Mouse (Mus musculus): ENCODE data around the gene Thada.

Gene Thada

DNA sequence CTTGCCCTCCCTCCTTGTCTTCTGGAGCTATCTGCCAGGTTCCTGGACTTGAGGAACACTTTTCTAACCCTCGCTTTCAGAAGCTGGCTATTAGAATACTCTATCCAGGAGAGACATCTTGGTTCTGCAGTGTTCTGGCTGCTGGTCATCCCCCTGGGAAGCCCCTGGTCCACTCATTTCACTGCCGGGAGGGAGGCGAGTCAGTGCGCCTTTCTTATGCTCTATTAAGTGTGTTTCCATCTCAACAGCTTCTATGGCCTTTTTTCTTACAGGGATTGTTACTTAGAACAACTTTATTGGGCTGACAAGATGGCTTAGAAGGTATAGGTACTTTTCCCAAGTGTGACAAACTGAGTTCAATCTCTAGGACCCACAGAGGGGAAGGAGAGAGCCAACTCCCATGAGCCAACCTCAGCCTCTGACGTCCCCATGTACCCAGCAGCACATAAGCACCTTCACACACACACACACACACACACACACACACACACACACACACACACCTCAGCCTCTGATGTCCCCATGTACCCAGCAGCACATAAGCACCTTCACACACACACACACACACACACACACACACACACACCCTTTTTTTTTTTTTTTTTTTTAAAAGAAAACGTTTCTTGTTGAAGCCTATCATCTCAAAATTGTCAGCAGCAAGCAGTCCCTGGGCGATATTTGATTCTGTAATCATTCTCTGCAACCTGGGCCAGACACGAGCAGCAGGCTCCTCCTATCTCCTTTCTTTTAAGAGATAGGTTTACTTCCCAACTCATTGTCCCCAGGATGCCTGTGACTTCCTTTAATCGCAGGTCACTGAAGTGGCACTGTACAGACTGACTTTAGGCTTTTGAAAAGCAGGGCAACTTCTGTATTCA is 113.9 kb downstream of the Thada start:
- CTCF ChIA-PET, result no interaction called here

DNA sequence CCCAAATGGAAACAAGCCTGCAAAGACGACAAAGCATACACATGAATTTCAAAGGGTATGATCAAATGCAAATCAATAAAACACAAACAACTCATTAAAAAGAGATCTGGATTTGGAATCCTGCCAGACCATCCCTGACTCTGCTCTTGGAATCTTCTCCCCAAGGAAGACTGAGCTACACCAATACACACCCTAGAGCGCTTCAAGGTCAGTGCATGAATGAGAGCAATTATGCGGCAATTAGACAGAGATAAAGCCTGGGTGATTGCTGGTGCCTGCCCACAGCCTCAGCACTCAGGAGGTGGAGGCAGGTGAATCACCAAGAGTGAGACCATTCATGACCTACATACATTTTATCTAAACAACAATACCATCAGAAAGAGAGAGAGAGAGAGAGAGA is 114.7 kb downstream of the Thada start:
- CTCF ChIA-PET, result interaction anchor here (0.6 kb wide), 1 partner anchor 101 kb away, joined by 5 read pairs; no protein-coding TSS in a partner anchor

DNA sequence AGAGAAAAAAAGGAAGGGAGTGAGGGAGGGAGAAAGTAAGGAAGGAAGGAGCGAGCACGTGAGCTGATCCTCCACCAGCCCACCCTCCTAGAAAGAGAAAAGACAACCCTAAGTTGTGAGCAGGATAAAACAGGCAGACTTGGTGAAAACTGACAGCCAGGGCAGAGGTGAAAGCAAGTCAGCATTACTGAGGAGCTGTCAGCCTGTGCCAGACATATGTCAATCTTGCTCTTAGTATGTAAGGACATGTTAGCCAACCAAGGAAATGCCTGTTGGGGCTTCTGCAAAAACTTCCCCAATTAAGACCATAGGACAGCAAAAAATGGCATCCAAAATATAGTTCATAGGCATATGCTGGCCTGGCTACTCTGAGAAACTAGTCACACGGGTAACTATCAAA is 117.1 kb downstream of the Thada start:
- CTCF ChIA-PET, result no interaction called here

DNA sequence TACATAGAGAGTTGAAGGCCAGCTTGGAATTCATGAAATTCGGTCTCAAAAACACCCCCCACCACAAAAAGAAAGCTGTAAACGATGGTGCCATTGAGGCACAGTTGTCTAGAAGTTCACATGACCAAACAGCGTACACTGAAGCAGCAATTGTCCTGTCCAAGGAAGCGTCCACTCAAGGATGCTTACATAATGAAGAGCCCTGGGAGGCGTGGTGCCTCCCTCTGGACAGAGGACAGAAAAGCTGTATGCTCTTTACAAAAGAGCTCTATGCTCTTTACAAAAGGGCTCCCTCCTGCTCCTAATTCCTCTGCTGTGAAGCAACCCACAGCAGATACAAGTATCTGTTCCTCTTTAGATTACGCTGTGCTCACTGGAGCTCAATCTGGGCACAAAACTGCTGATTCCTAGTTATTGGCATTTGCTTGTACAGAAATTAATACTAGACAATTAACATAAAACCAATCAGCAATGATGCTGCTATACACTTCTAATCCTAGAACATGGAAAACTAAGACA is 123.6 kb downstream of the Thada start:
- CTCF ChIA-PET, result no interaction called here

DNA sequence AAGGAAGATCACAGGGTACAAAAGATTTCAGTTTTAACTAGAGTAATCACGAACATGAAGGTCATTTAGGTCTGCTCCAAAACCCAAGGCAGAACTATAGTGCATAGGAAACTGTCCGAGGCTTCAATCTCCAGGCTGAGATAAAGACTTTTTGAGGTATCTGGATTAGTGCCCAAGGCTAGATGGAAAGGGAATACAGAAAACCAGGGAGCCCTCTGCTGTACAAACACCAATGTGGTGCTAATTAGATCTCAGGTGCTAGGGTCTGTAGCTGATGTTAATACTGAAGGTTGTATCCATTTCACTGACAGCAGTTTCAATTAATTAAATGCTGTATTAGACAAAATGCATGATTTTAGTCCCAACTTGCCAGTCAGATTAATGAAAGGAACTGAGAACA is 124.3 kb downstream of the Thada start:
- CTCF ChIA-PET, result no interaction called here

DNA sequence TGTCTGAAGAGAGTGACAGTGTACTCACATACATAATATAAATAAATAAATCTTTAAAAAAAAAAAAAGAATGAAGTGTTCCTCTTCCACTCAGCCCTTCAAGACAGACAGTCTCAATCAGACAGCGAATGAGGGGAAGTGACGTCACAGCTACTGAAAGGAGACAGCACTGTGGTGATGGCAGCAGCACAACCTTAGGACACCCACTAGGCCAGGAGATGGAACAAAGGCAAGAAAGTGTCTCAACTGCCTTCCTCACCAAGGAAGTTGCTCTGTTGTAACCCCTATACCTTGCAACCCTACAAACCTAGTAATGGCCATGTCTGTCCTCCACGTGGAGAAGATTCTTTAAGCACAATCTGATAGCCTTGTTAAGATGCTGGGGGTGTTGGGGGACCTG is 125.4 kb downstream of the Thada start:
- CTCF ChIA-PET, result interaction anchor here (0.5 kb wide), 1 partner anchor 322 kb away, joined by 10 read pairs; no protein-coding TSS in a partner anchor

DNA sequence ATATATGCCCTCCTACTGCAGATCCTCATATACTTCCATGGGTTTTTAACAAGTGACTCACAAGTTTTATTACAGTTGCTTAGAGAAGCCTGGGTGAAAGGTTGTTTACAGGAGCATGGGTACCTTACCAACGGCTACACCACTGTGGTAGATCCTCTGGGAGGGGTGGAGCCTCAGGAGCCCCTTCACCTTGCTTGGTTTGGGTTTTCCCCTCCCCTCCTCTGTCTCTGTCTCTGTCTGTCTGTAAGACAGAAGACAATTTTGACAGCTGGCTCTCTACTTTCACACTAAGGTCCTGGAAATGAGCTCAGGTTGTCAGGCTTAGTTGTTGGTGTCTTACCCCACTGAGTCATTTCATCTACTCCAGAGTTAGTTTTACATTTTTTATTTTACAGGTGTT is 130.0 kb downstream of the Thada start:
- CTCF ChIA-PET, result interaction anchor here (0.6 kb wide), 2 partner anchors 95 to 315 kb away, joined by 3 to 4 read pairs; no protein-coding TSS in a partner anchor

DNA sequence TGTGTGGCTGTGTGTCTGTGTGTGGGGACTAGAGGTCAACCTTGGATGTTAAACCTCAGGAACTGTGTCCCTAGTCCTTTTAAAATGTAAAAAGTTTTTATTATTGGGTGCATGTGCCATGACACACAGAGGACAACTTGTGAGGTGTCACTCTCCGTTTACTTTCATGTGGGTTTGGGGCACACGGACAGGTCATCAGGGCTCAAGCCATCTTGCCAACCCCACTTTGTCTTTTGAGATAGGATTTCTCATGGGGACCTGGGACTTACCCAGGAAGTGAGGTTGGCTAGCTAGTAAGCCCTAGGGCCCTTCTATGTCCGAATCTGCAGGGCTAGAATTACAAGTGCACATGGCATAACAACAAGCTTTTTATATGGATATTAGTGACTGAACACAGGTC is 130.9 kb downstream of the Thada start:
- CTCF ChIA-PET, result no interaction called here

DNA sequence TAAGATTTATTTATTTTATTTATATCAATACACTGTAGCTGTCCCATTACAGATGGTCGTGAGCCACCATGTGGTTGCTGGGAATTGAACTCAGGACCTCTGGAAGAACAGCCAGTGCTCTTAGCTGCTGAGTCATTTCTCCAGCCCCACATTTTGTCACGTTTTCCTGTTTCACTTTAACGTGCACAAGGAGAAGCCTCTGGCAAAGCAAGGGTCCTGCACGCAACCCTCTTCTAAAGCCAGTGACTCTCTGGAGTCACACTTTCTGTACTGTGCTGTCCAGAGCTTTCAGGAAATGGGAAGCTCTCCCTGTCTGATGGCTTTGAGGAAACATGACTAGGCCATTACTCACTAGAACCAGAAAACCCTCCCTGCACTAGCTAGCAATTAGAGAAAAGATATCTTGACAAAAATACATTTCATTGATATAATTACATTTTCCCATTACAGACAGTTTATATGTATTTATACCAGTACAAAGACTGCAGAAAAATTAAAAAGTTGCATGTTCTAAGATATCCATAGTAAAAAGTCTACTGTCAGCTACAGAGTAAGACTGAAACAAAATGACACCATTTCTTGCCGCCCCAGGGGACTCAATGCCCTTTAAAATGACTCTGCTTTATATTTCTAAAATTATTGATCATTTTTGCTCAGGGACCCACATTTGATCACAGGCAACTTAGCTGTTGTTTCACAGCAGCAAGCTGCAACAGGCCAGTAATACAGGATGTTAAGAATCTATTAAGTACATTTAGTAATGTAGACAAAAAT is 131.6 kb downstream of the Thada start:
- CTCF ChIA-PET, result interaction anchor here (0.6 to 0.7 kb wide), 2 partner anchors 9 to 40 kb away, joined by 3 to 5 read pairs; no protein-coding TSS in a partner anchor

DNA sequence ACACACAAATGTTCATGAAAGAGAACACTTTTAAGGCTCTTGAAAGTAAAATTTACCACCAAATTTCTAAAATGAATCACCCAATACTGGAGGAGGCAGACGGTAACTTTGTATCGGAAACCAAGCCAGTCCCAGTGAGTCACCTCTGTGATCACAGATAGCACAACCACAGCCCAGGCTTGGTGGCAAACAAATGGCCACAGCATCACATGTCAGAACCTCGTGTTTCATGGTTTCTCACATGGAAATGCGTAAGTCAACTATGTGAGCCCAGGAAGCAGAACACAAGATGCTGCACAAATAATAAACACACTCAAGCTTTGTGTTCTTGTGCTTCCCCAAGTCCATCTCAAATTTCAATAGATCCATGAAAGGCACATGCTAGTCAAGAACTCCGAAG is 133.1 kb downstream of the Thada start:
- CTCF ChIA-PET, result no interaction called here

DNA sequence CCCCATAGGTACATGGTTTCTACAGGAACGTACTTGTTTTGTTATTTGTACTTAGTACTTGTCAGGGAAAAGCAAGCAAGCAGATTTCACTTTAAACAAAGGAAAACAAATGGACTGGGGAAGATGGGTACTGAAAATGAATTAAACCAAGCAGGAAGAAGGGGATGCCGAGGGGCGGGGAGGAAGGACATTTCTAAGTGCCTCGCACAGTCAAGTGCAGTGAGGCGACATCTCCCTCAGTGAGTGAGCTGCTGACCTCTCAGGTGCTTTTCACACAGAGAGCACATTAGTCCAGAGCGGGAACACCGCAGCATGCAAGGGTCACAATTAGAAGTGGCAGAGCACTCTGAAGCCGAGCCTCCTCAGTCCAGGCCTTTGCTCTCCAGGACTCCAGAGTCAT is 135.0 kb downstream of the Thada start:
- CTCF ChIA-PET, result no interaction called here

DNA sequence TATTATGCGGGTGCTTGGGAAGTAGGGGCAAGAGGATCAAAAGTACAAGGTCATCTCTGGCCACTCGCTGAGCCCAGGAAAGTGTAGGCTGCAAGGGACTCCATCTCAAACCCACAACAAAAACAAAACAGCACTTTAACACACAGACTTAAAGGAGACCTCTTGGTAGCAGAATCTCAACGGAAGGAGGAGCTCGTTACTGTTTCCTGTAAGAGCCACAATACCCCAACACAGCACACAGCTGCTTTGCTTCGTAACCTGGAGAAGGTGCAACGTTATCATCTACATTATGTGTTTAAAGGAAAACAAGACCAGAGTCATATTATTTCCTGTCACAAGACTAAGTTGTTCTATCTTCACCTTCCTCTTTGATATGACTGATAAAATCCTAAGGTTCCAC is 135.5 kb downstream of the Thada start:
- CTCF ChIA-PET, result no interaction called here

DNA sequence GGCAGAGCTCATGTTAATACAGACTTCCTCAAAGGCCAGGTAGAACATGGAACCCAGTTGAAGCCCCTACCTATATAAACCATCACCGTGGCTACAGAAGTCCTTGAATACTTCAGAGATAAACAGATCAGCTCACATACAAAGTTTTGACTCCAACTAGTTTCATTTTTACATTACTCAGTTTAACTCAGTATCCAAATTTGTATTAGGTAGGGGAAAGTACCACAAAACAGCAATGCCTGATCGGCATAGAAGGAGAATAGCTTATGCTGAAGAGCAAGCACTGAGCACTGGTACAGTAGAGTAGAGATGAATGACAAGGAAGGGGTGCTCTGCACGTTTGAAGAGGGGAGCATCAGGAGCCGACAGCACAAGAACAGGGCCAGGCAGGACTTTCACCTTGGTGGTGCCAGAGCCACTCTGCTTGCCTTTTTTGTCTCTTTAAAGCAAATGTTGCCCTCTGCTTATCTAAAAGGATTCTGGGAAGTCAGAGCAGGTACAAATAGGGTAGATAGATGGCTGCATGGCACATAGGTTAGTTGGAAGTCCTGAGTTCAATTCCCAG is 136.0 kb downstream of the Thada start:
- CTCF ChIA-PET, result no interaction called here

DNA sequence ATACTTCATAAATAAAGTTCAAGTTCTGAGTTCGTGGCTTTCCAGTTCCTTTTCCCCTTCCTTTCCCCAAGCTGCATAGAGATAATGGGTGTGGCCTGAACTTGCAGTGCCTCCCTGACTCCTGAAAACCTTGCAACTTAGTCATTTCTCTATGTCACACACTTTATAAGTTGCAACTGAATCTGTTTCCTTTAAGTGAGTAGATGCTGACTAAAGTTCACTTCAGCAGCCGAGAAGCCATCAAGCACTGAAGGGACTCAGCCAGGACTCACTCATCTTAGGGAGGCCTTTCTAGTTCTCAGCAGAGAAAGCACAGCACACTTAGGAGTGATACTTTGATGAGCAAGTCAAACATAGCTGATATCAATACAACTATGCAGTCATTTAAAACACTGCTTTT is 137.5 kb downstream of the Thada start:
- CTCF ChIA-PET, result interaction anchor here (0.5 kb wide), 1 partner anchor 452 kb away, joined by 3 read pairs; no protein-coding TSS in a partner anchor

DNA sequence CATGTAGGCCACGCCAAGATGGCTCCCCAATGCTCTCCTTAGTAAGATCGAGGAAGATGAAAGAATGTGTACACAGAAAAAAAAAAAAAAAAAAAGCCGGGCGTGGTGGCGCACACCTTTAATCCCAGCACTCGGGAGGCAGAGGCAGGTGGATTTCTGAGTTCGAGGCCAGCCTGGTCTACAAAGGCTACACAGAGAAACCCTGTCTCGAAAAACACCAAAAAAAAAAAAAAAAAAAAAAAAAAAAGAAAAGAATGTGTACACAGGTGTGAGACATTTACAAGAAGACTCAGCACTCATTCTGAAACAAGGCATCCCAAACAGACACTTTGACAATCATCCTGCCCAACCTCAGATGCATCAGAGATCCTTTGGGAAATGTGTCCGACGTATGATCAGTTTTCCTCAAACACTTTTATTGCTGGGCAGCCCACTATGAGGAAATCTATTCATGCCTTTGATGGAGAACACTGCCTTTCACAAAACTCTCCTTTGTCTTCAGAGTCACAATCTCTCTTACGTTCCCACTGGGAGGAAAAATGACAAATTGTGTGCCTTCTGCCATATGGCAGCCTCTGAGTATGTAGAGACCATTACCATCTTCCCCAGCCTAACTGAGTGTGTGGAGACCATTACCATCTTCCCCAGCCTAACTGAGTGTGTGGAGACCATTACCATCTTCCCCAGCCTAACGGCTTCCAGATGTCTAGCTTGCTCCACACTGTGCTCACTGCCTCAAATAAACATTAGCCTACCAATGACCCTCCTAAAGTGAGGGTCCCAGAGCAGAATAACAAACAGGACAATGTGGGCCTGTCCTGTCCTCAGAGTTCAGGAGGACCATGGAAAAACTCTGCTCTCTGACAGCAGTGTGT is 138.7 kb downstream of the Thada start:
- CTCF ChIA-PET, result no interaction called here

DNA sequence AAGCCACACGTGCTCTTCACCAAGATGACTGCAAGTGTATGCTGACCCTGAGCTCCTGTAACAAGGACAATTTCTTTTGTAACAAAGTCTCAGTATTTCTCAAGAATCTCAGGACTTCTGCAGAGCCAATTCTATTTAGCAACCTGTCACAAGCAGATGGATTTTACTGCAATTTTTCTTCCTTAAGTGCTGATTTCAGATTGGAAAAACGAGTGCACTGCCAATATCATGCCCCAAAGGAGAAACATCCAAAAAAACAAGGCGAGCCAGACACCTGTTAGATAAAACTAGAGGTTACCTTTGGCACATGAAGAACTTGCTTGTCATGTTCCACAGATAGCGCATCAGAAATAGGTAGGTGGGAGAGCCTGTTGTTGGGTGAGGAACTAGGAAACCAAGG is 143.8 kb downstream of the Thada start:
- CTCF ChIA-PET, result no interaction called here

DNA sequence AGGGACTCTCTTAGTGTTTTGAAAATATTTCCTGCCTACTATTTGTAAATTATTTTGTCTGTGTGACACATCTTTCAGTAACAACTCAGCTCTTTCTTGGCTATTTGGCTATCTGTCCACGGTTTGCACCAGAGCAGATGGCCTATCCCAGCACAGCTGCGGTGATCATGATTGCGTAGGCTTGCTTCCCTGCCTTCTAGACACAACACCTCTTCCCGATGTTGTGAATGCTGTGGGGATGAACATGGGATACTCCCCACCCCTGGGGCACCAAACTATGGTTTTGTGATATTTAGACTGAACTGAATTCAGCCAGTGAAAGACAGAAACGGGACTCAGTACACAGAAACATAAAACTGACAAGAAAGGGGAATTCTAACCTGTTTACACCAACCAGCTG is 144.7 kb downstream of the Thada start:
- CTCF ChIA-PET, result no interaction called here

DNA sequence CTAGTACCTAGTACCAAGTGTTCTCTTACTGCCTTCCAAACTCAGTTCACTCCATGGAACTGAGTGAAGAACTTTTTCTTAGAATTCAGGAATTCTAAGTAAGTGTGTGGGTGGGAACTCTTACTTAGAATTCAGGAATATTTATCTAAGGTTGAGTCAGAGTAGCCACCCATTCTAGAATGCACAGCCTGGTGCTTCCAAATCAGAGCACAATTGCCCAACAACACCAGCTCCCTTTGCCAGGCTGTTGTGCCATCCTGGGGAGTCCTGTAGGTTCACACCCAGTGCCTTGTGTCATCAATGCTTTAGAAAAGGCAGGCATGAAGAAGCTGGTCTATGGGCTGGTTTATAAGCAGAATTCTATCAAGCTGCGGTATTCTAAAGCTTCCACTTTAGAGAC is 145.4 kb downstream of the Thada start:
- CTCF ChIA-PET, result no interaction called here

DNA sequence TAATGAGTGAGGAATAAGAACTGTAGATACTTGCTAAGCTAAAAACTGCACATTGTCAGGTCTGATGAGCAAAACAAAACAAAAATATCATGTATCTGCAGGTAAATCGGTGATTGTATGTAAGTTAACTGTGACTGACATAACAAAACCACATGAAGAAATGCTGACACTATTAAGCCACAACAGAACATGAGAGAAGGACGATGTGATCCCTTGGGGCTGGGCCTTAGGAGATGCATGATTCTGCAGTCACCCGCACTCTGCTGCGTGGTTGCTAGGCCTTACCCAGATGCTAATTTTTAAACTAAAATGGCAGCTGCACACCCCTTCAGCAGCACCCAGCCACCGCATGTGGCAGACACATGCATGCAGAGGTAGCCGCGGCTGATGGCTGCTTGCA is 151.7 kb downstream of the Thada start:
- CTCF ChIA-PET, result interaction anchor here (0.7 kb wide), 1 partner anchor 84 kb away, joined by 3 read pairs; no protein-coding TSS in a partner anchor

DNA sequence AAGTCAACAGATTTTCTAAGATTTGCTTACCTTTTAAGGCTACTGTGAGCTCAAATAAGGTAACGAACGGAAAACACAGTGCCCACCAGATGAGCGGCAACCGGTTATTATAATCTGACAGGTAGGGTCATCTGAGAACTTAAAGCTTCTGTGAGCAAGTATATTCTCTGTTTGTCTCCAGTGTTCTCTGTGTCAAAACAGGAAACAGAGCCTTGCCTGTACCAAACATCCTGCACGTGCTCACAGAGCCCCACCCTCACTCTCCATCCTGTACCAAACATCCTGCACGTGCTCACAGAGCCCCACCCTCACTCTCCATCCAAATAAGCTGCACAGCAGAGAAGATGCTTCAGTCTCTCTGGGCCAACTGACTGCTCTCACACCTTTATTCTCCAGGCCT is 152.5 kb downstream of the Thada start:
- CTCF ChIA-PET, result interaction anchor here (0.7 kb wide), 1 partner anchor 85 kb away, joined by 3 read pairs; no protein-coding TSS in a partner anchor

DNA sequence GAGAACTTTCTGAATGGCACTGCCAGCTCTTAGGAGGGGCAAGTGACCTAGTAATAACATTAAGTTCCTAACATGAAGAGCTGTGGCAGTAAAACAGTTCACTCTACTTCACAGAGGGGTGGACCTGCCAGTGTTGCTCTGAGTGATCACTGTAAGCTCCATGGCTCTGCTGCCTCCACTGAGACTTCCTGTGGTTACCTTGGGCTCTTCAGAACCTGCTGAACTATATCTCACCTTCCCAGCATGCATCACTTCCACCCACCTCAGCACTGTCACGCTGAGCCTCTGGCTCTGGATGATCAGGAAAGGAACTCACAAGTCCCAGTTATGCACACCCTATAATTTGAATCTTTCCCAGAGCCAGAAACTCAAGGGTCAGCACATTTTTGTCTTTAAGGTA is 159.9 kb downstream of the Thada start:
- CTCF ChIA-PET, result no interaction called here

Data from spleen, embryonic (tissue).